Mouse (Mus musculus) heart, postnatal 36 days (tissue): ENCODE measurements at regions not wholly inside any gene's neighbourhood (a gene's known extent, or its start where the extent isn't known, plus 50 kb on each side); places are given as distances from the start of the nearest gene placed in this dataset.

Experiments
- DNase-seq, 2 experiments: peaks; one replicate each; pipeline ENCODE4 v3.0.0; 2021 to 2022
- intact Hi-C: fragments of 180-260 bp; cut with DNase I; formaldehyde crosslinking; loops from one replicate; pipeline ENCODE4 v1.15.1; 2025

- intact Hi-C loops: no loop called here
- DNase-seq: no peak
These were observed 52.5 kb downstream of the Adm start for GRCm38 (mm10) chr7:110679916-110680315.

GRCm38 (mm10) chr7:110682911-110683310, 55.5 kb downstream of the Adm start:
- intact Hi-C loops: no loop called here
- DNase-seq: no peak

- intact Hi-C loops: loop anchor here (2.0 kb wide), 2 partner anchors 20 to 40 kb away; no protein-coding TSS in a partner anchor
- DNase-seq: peak; percentile 80 to 83
These were observed 61.6 kb downstream of the Adm start for GRCm38 (mm10) chr7:110688884-110689681.

GRCm38 (mm10) chr7:110690241-110690640, 62.8 kb downstream of the Adm start:
- intact Hi-C loops: no loop called here

GRCm38 (mm10) chr7:110690856-110691255, 63.4 kb downstream of the Adm start:
- DNase-seq: no peak
- intact Hi-C loops: no loop called here

More at GRCm38 (mm10) chr7:110690241-110690640, 62.8 kb downstream of the Adm start:
- DNase-seq: no peak

GRCm38 (mm10) chr7:110694262-110694661, 66.8 kb downstream of the Adm start:
- intact Hi-C loops: no loop called here
- no peak for DNase-seq

GRCm38 (mm10) chr7:110695729-110696128, 68.3 kb downstream of the Adm start:
- DNase-seq: no peak
- intact Hi-C loops: no loop called here

GRCm38 (mm10) chr7:110698211-110699153, 69.5 kb upstream of the Ampd3 start:
- DNase-seq: peak in 1 of 2 experiments; percentile 31
- intact Hi-C loops: no loop called here

- no peak for DNase-seq
- intact Hi-C loops: no loop called here
These were observed 68.4 kb upstream of the Ampd3 start for GRCm38 (mm10) chr7:110699596-110699995.

- peak; percentile 52 to 66 for DNase-seq
- intact Hi-C loops: loop anchor here (5.0 kb wide), 1 partner anchor 35 kb away; no protein-coding TSS in a partner anchor
These were observed 66.2 kb upstream of the Ampd3 start for GRCm38 (mm10) chr7:110701681-110702413.

GRCm38 (mm10) chr7:110702414-110702783, 65.6 kb upstream of the Ampd3 start:
- intact Hi-C loops: loop anchor here (5.0 kb wide), 1 partner anchor 35 kb away; no protein-coding TSS in a partner anchor
- DNase-seq: no peak

- no peak for DNase-seq
- intact Hi-C loops: no loop called here
These were observed 62.5 kb upstream of the Ampd3 start for GRCm38 (mm10) chr7:110705311-110706000.

- DNase-seq: no peak
- intact Hi-C loops: no loop called here
These were observed 61.9 kb upstream of the Ampd3 start for GRCm38 (mm10) chr7:110706001-110706695.

- DNase-seq: peak; percentile 65 to 74
- intact Hi-C loops: no loop called here
These were observed 61.3 kb upstream of the Ampd3 start for GRCm38 (mm10) chr7:110706696-110707087.

- DNase-seq: peak; percentile 81 to 86
- intact Hi-C loops: no loop called here
These were observed 59.9 kb upstream of the Ampd3 start for GRCm38 (mm10) chr7:110708116-110708515.

- intact Hi-C loops: no loop called here
- no peak for DNase-seq
These were observed 59.2 kb upstream of the Ampd3 start for GRCm38 (mm10) chr7:110708781-110709180.

- DNase-seq: no peak
- intact Hi-C loops: no loop called here
These were observed 58.4 kb upstream of the Ampd3 start for GRCm38 (mm10) chr7:110709606-110710005.

GRCm38 (mm10) chr7:110710256-110710962, 57.6 kb upstream of the Ampd3 start:
- DNase-seq: no peak
- intact Hi-C loops: no loop called here

GRCm38 (mm10) chr7:110713661-110714060, 54.3 kb upstream of the Ampd3 start:
- intact Hi-C loops: no loop called here

More at GRCm38 (mm10) chr7:110713661-110714060, 54.3 kb upstream of the Ampd3 start:
- no peak for DNase-seq
